ENCODE assay signal across 8 mouse cellular contexts in genomic region chr15:92050996-92051352, GRCm38 (mm10). TPM values are rescaled to one million over a fixed set of nuclear protein-coding genes. Genes with fewer than 3 reads are reported as not detected.
DNase-seq lines count a peak whose midpoint lies in the region; ATAC-seq lines count a peak whose summit lies in the region.

TSS of gene Cntn1 (plus strand) at chr15:92051165.

- H3K36me3 ChIP-seq in forebrain, embryonic 16.5 days (ENCODE audit: control insufficient read depth, insufficient read depth), result no peaks in the 10 kb centered on the region
- no peaks in the 10 kb centered on the region for H3K36me3 ChIP-seq in intestine, embryonic 15.5 days
- H3K36me3 ChIP-seq in midbrain, embryonic 12.5 days, result no peaks in the 10 kb centered on the region
- no peaks in the 10 kb centered on the region for H3K36me3 ChIP-seq in stomach, embryonic 15.5 days

- peak within 1 kb of the TSS; percentile 80 for H3K4me2 ChIP-seq in forebrain, embryonic 16.5 days (ENCODE audit: low read length)
- H3K4me2 ChIP-seq in intestine, embryonic 15.5 days (replicated peaks), result peak within 1 kb of the TSS; percentile 96
- H3K4me2 ChIP-seq in midbrain, embryonic 12.5 days (replicated peaks), result peak within 1 kb of the TSS; percentile 92
- H3K4me2 ChIP-seq in stomach, embryonic 15.5 days, result peak within 1 kb of the TSS; percentile 96

- DNase-seq in WW6 (ENCODE audit: low read depth, low spot score), result peak; percentile 40
- peak; percentile 88 to 91 for DNase-seq in cerebellum, adult 18-20 months
- DNase-seq in left cerebral cortex, adult 8-10 months (ENCODE audit: low spot score in 2 of 2), result peak; percentile 85 to 89
- no peak for DNase-seq in spleen, adult 18-20 months

- peak within 1 kb of the TSS; percentile 60 for H3K4me3 ChIP-seq in forebrain, embryonic 16.5 days (replicated peaks; ENCODE audit: low read length)
- peak within 1 kb of the TSS; percentile 49 for H3K4me3 ChIP-seq in intestine, embryonic 15.5 days (replicated peaks)
- H3K4me3 ChIP-seq in midbrain, embryonic 12.5 days, result peak within 1 kb of the TSS; percentile 66
- H3K4me3 ChIP-seq in stomach, embryonic 15.5 days (replicated peaks), result peak within 1 kb of the TSS; percentile 51

- ATAC-seq in forebrain, embryonic 16.5 days, result peak; percentile 99
- ATAC-seq in intestine, embryonic 15.5 days, result peak; percentile 97
- peak; percentile 99 for ATAC-seq in midbrain, embryonic 12.5 days (ENCODE audit: low FRiP score, low read depth)
- ATAC-seq in stomach, embryonic 15.5 days (ENCODE audit: insufficient read depth, low FRiP score, low read depth), result peak; percentile 88

- 2% methylated on average over 17 of the region's 17 CpGs for WGBS in forebrain, embryonic 16.5 days
- under 1% methylated on average over 17 of the region's 17 CpGs for WGBS in intestine, embryonic 15.5 days
- WGBS in midbrain, embryonic 12.5 days, result under 1% methylated on average over 17 of the region's 17 CpGs
- 2% methylated on average over 17 of the region's 17 CpGs for WGBS in stomach, embryonic 15.5 days

- no peaks in the 10 kb centered on the region; the same call in 1 of the 2 replicates for H3K4me1 ChIP-seq in forebrain, embryonic 16.5 days (replicated peaks; ENCODE audit: control insufficient read depth, insufficient read depth, low read length)
- H3K4me1 ChIP-seq in intestine, embryonic 15.5 days (replicated peaks), result peaks cover 10% of the 10 kb centered on the region; the same call in 1 of the 2 replicates
- H3K4me1 ChIP-seq in midbrain, embryonic 12.5 days, result peaks cover 7% of the 10 kb centered on the region; the same call in 1 of the 2 replicates
- peaks cover 8% of the 10 kb centered on the region; the same call in 1 of the 2 replicates for H3K4me1 ChIP-seq in stomach, embryonic 15.5 days

- no peaks in the 10 kb centered on the region for H3K27me3 ChIP-seq in forebrain, embryonic 16.5 days (replicated peaks; ENCODE audit: control insufficient read depth, insufficient read depth, low read length)
- peaks cover 11% of the 10 kb centered on the region for H3K27me3 ChIP-seq in intestine, embryonic 15.5 days (replicated peaks)
- peaks cover 13% of the 10 kb centered on the region; the same call in 1 of the 2 replicates for H3K27me3 ChIP-seq in midbrain, embryonic 12.5 days
- peaks cover 7% of the 10 kb centered on the region for H3K27me3 ChIP-seq in stomach, embryonic 15.5 days (replicated peaks)

- peak within 1 kb of the TSS; percentile 73 for H3K9ac ChIP-seq in forebrain, embryonic 16.5 days (replicated peaks; ENCODE audit: low read depth, low read length)
- H3K9ac ChIP-seq in intestine, embryonic 15.5 days, result peak within 1 kb of the TSS; percentile 37
- H3K9ac ChIP-seq in midbrain, embryonic 12.5 days (replicated peaks), result peak within 1 kb of the TSS; percentile 55
- H3K9ac ChIP-seq in stomach, embryonic 15.5 days, result no peak within 1 kb of the TSS

- no peaks in the 10 kb centered on the region for H3K9me3 ChIP-seq in forebrain, embryonic 16.5 days (ENCODE audit: control insufficient read depth, low read length)
- H3K9me3 ChIP-seq in intestine, embryonic 15.5 days, result no peaks in the 10 kb centered on the region
- no peaks in the 10 kb centered on the region for H3K9me3 ChIP-seq in midbrain, embryonic 12.5 days
- H3K9me3 ChIP-seq in stomach, embryonic 15.5 days, result no peaks in the 10 kb centered on the region

- peak within 1 kb of the TSS; percentile 83 for H3K27ac ChIP-seq in forebrain, embryonic 16.5 days (ENCODE audit: low read length)
- H3K27ac ChIP-seq in intestine, embryonic 15.5 days, result no peak within 1 kb of the TSS
- H3K27ac ChIP-seq in midbrain, embryonic 12.5 days (replicated peaks), result peak within 1 kb of the TSS; percentile 39
- no peak within 1 kb of the TSS for H3K27ac ChIP-seq in stomach, embryonic 15.5 days

RNA-seq across cellular contexts. Expression of gene Cntn1, which starts in this region (rescaled TPM):
- 35.9 and 40.7 TPM in 2 replicates for polyA plus RNA-seq in forebrain, embryonic 16.5 days (2015; fragmentation: Nextera tagmentation; extraction: Ambion mirVana)
- 1.8 TPM in 2 replicates for polyA plus RNA-seq in intestine, embryonic 15.5 days (2015; fragmentation: Nextera tagmentation; extraction: Ambion mirVana)
- 100 to 1,000 TPM; 285 to 319 (median 299) TPM for total RNA-seq in left cerebral cortex, adult 8-10 months (2022)
- 6.2 and 9.0 TPM in 2 replicates for polyA plus RNA-seq in midbrain, embryonic 12.5 days (2016; fragmentation: Nextera tagmentation; extraction: Ambion mirVana)
- polyA plus RNA-seq in stomach, embryonic 15.5 days (2015; fragmentation: Nextera tagmentation; extraction: Ambion mirVana), result 2.2 and 2.4 TPM in 2 replicates

Comparison
In these comparisons a context has a peak if more than half of its experiments do, and no peak if none do; other contexts are left out.
1. DNase-seq: peak in WW6 (single experiment), cerebellum, adult 18-20 months (2 of 2) and left cerebral cortex, adult 8-10 months (2 of 2); none in spleen, adult 18-20 months (0 of 2).
2. H3K27ac ChIP-seq: peak in forebrain, embryonic 16.5 days (single experiment) and midbrain, embryonic 12.5 days (single experiment); none in intestine, embryonic 15.5 days (single experiment) and stomach, embryonic 15.5 days (single experiment).
3. Peak in every context shown above with its lines, with median percentiles within 50 percentile points of each other: ATAC-seq, H3K4me2 ChIP-seq and H3K4me3 ChIP-seq.